Mouse (Mus musculus) stomach, postnatal 0 days (tissue): ENCODE results near the gene Cmya5.

Source experiments
- CTCF ChIP-seq: IDR thresholded peaks from 2 replicates; pipeline ENCODE4 v1.5.1; 2016; ENCODE audit warnings: antibody characterized with exemption, low read depth, mild to moderate bottlenecking, moderate library complexity
- EP300 ChIP-seq: optimal IDR thresholded peaks from 2 replicates; pipeline ENCODE3; 2016; ENCODE audit warnings: antibody characterized with exemption

DNA sequence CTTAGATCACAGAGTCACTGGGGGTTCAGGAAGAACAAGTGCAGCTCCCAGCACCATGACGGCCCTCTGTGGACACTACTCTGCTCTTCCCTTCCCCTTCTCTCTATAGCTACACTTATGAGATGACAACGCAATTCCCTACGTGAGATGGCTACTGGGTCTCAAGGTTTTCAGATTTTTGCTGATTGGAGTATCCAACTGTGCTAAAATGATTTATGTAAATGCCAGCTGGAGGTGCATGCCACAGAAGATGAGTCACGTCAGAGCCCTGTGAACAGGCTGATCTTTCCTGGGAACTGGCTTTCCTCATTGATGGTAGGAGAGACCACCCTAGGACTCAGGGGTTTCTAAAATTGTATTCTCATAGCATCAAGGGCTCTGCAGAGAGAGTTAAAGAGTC lies 83.2 kb downstream of the Cmya5 start:
- no peak for TF ChIP-seq CTCF
- TF ChIP-seq EP300 = no peak
